Mouse (Mus musculus) stomach, embryonic 14.5 days (tissue): ENCODE measurements around the gene Cmtm3. TPM values are rescaled to one million over a fixed set of nuclear protein-coding genes. Genes with fewer than 3 reads are reported as not detected.

Experiments used
- ATAC-seq: fragments of 200-750 bp; cut with Nextera tagmentation; 2 replicates; pipeline ENCODE4 v1.8.0; 2017; ENCODE audit warnings: low read depth, moderate TSS enrichment; ENCODE audit not compliant: insufficient number of reproducible peaks, insufficient read depth, low FRiP score
- H3K27ac ChIP-seq: fragments of 300-500 bp; sonication (generic); 2 replicates; pipeline ENCODE4 v1.5.1; 2014; ENCODE audit warnings: mild to moderate bottlenecking, low read length, moderate library complexity, mixed read lengths
- H3K27me3 ChIP-seq: fragments of 300-500 bp; sonication (generic); 2 replicates; pipeline ENCODE4 v1.6.1; 2014; ENCODE audit warnings: low read length, control low read depth, mixed read lengths; ENCODE audit not compliant: control insufficient read depth, insufficient read depth
- H3K36me3 ChIP-seq: fragments of 300-500 bp; sonication (generic); 2 replicates; pipeline ENCODE4 v1.6.1; 2014; ENCODE audit warnings: mild to moderate bottlenecking, control low read depth, low read length, moderate library complexity, mixed read lengths; ENCODE audit not compliant: control insufficient read depth, insufficient read depth
- H3K4me1 ChIP-seq: fragments of 300-500 bp; sonication (generic); 2 replicates; pipeline ENCODE4 v1.6.1; 2014; ENCODE audit warnings: low read length, control low read depth, mixed read lengths; ENCODE audit not compliant: control insufficient read depth, insufficient read depth
- H3K4me2 ChIP-seq: fragments of 300-500 bp; sonication (generic); replicated peaks from 2 replicates; pipeline ENCODE4 v1.6.1; 2014; ENCODE audit warnings: low read depth, low read length, control low read depth
- H3K4me3 ChIP-seq: fragments of 300-500 bp; sonication (generic); 2 replicates; pipeline ENCODE4 v1.5.1; 2014; ENCODE audit warnings: low read depth, low read length, control low read depth
- H3K9ac ChIP-seq: fragments of 300-500 bp; sonication (generic); replicated peaks from 2 replicates; pipeline ENCODE4 v1.6.1; 2014; ENCODE audit warnings: low read depth, mild to moderate bottlenecking, control low read depth, low read length, moderate library complexity, mixed read lengths
- H3K9me3 ChIP-seq: fragments of 300-500 bp; sonication (generic); 2 replicates; pipeline ENCODE4 v1.6.1; 2016; ENCODE audit warnings: low read depth, low read length, control low read depth; ENCODE audit not compliant: control insufficient read depth
- WGBS: fragments of 180-500 bp; shearing (Covaris S2); extraction: QIAGEN DNeasy Blood & Tissue Kit; methylation state at CpG from one replicate; pipeline ENCODE4 v1.1.7; 2014; 5-methylcytosine and 5-hydroxymethylcytosine counted together
- polyA plus RNA-seq: library from polyadenylated mRNA; unstranded; fragments of >200 nt; fragmentation: Nextera tagmentation; extraction: Ambion mirVana; gene quantifications from 2 replicates; pipeline ENCODE4 v1.2.1, GENCODE M21; 2014

Cmtm3 gene
- polyA plus RNA-seq, 1 experiment from 2014 or later = 155 TPM

DNA sequence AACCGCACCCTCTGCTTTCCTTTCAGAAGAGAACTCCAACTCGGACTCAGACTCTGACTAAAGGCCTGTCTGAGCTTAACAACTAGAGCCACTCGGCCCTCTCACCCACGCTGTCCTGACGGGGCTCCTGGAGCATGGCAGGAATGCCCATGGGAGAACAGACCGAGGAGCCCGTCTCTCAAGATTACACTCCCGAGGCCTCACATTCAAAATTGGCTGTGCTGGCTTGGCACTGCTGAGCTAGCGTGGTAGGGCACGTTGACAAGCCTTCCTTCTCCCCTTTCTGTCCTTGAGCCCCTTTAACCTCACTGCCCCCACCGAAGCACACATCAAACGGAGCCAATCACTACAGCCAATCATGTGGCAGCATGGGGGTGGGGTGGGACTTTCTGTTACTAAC lies 7.5 kb downstream of the Cmtm3 start:
- 0 out of 2 replicates have a peak, but pooled peaks cover 3% of the 10 kb centered on the region for H3K4me1 ChIP-seq
- ATAC-seq = no peak

DNA sequence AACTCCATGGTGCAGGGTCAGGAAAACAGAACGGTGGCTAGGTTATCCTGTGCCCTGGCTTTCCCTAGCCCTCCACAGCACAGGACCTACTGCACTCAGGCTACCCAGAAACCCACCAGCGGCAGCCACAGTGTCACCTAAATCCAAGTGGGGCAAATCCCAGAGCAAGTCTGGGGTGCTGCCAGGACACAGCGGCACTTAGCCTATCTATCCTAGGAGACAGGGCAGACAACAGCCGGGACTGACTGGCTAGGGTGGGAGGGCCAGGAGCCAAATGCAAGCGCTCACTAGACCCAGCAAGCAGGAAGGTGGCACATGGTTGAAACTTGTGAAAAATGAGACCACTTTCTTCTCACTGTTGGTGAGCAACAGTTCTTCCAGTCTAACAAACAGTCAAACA lies 9.8 kb downstream of the Cmtm3 start:
- H3K4me1 ChIP-seq = no peaks in the 10 kb centered on the region
- peaks cover 21% of the 10 kb centered on the region for H3K36me3 ChIP-seq
- no peak for ATAC-seq
- no peak overlapping the region for H3K4me3 ChIP-seq
- H3K9me3 ChIP-seq = no peaks in the 10 kb centered on the region
- H3K4me2 ChIP-seq = no peak overlapping the region
- no peaks in the 10 kb centered on the region for H3K27me3 ChIP-seq
- WGBS = 77% methylated on average over 5 of the region's 5 CpGs
- no peak overlapping the region for H3K9ac ChIP-seq
- no peak overlapping the region for H3K27ac ChIP-seq

More for the DNA sequence above, 7.5 kb downstream of the Cmtm3 start:
- Histone ChIP-seq H3K9me3 (no peaks in the 10 kb centered on the region), H3K27me3 (no peaks in the 10 kb centered on the region), H3K4me2 (no peak overlapping the region), H3K27ac (no peak overlapping the region), H3K9ac (no peak overlapping the region), H3K4me3 (no peak overlapping the region), H3K36me3 (peaks cover 21% of the 10 kb centered on the region)
- WGBS = 56% methylated on average over 12 of the region's 12 CpGs

DNA sequence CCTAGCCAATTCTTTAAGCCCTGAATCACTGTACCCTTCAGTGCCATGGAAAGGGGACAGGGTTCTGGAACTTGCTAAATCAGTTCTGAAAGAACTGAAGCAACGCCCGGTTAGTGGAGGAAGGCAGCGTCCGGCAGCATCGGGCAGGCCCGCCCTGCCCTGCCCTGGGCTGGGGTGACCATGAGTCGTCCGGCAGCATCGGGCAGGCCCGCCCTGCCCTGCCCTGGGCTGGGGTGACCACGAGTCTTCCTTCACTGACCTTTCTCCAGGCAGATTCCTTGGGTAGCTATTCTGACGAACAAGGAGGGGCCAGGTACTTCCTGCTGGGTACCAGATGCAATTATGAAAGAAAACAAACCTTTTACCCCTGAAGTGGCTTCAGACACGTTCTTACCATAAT lies 10.8 kb downstream of the Cmtm3 start:
- WGBS = 75% methylated on average over 13 of the region's 13 CpGs
- Histone ChIP-seq H3K9ac (no peak overlapping the region), H3K27ac (no peak overlapping the region), H3K36me3 (peaks cover 30% of the 10 kb centered on the region), H3K4me3 (no peak overlapping the region), H3K9me3 (no peaks in the 10 kb centered on the region), H3K27me3 (no peaks in the 10 kb centered on the region), H3K4me2 (no peak overlapping the region), H3K4me1 (no peaks in the 10 kb centered on the region)
- no peak for ATAC-seq

DNA sequence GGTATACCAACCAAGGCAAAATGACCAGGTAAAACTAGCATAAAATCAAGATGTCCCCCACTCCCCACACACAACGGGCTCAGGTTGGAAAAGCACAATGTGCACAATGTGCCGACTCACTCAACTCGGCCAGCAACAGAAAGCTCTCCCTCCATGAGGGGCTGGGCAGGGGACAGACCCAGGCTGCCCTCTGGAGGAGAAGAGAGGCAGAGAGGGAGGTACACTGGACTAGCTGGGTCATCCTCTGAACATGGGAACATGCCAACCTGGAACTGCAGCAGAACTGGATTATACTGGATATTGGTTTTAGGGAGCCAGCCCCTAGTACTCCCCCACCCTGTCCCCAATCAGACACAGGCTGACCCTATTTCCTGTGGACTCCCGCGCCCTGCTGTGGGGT lies 14.0 kb downstream of the Cmtm3 start:
- peak; percentile 14; the same call in 1 of the 2 replicates for ATAC-seq
- no peak overlapping the region for H3K4me3 ChIP-seq
- H3K9me3 ChIP-seq = no peaks in the 10 kb centered on the region
- H3K4me1 ChIP-seq = no peaks in the 10 kb centered on the region
- WGBS = 59% methylated on average over 5 of the region's 5 CpGs
- no peak overlapping the region for H3K4me2 ChIP-seq
- H3K27me3 ChIP-seq = no peaks in the 10 kb centered on the region
- peaks cover 18% of the 10 kb centered on the region; the same call in 1 of the 2 replicates for H3K36me3 ChIP-seq
- H3K9ac ChIP-seq = no peak overlapping the region
- H3K27ac ChIP-seq = no peak overlapping the region

DNA sequence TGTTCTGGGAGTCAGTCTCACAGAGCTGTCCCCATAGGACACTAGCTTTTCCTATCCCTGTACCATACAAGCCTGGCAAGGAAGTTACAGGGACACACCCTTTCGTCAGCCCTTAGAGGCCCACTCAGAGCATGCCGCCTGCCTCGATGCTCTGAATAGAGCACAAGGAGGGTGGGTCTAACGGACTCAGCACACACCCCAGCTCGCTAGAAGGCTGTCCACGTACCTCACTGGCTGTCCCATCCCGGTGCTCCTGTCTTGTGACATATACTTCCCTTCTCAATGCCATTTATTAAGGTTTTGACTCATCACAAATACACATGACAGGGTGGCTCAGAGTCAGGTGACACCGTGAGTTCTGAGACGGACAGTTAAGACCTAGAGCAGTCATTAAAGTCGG lies 15.3 kb downstream of the Cmtm3 start:
- H3K4me2 ChIP-seq = no peak overlapping the region
- no peak overlapping the region for H3K27ac ChIP-seq
- no peak overlapping the region for H3K9ac ChIP-seq
- no peaks in the 10 kb centered on the region for H3K27me3 ChIP-seq
- no peak overlapping the region for H3K4me3 ChIP-seq
- no peaks in the 10 kb centered on the region for H3K4me1 ChIP-seq
- WGBS = 90% methylated on average over 10 of the region's 10 CpGs
- peaks cover 18% of the 10 kb centered on the region; the same call in 1 of the 2 replicates for H3K36me3 ChIP-seq
- H3K9me3 ChIP-seq = no peaks in the 10 kb centered on the region
- ATAC-seq = no peak

DNA sequence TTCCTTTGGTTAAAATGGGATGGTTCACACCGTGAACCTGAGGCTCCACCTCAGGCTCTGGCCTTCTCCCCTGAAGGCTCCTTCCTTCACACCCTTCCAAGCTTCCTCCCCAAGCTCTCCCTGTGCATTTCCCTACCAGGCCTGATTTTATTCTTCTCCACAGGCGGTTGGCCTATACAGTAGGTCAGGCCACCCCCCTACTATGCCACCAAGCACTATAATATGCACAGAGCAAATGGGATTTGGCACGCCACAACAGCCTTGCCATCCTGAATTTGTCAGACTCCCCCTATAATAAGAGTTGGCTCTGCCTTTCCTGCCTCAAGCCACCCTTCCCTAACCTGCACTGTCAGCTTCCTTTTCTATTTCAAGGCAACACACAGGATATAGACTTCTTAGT lies 19.4 kb downstream of the Cmtm3 start:
- WGBS = 79% methylated on average over 3 of the region's 3 CpGs
- H3K4me3 ChIP-seq = no peak overlapping the region
- ATAC-seq = no peak
- no peak overlapping the region for H3K9ac ChIP-seq
- no peak overlapping the region for H3K4me2 ChIP-seq
- H3K27ac ChIP-seq = no peak overlapping the region
- no peaks in the 10 kb centered on the region for H3K27me3 ChIP-seq
- peaks cover 18% of the 10 kb centered on the region; the same call in 1 of the 2 replicates for H3K36me3 ChIP-seq
- H3K9me3 ChIP-seq = no peaks in the 10 kb centered on the region
- no peaks in the 10 kb centered on the region for H3K4me1 ChIP-seq

DNA sequence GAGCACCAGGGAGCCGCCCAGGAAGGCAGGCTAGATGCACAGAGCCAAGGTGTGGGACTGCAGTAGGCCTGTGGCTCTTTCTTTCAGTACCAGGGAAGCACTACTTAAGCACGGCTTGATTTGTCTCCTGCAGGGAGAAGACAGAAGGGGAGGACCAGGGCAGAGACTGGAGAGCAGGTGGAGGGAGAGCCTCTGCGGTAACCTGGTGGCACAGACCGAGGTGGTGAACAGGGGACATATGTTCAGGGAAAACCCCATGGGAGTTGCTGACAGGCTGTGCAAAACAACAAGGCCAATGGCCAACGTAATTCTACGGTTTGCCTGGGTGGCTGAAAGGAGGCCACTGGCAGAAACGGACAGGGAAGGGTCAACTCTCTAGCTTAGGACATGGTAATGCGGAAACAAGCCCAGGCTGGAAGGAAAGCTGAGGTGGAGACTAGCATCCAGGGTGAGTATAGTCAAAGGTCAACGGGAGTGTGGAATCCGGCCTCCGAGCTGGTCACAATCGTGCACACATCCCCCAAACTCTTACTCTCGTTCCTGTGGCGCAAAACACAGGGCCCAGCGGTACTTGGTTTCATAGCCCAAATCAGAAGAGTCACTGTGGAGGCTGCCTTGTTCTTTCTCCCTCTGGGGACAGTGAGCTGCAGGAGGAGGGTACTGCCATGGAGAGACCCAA lies 20.7 kb downstream of the Cmtm3 start:
- 76% methylated on average over 15 of the region's 15 CpGs for WGBS
- Histone ChIP-seq H3K9ac (no peak overlapping the region), H3K36me3 (peaks cover 8% of the 10 kb centered on the region; the same call in 1 of the 2 replicates), H3K4me2 (no peak overlapping the region), H3K27me3 (no peaks in the 10 kb centered on the region), H3K9me3 (no peaks in the 10 kb centered on the region), H3K4me1 (no peaks in the 10 kb centered on the region), H3K27ac (no peak overlapping the region), H3K4me3 (no peak overlapping the region)
- ATAC-seq = no peak

DNA sequence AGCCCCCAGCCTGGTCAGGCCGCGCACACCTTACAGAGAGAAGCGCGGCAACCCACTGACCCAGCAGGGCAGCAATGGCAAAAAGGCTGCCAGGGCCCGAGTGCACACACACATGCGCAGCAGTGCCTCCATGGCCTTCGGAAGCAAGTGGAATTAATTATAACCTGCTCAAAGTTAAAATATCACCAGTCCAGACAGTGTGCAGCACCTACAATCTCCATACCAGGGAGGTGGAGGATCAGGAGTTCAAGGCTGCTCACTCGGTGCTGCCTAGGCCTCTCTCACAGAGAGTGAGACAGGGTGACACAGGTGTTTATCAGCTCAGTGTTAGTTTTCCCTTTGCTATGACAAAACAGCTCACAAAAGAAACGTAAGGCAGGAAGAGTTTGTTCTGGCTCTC lies 26.5 kb downstream of the Cmtm3 start:
- H3K4me2 ChIP-seq = no peak overlapping the region
- H3K36me3 ChIP-seq = no peaks in the 10 kb centered on the region
- ATAC-seq = no peak
- no peaks in the 10 kb centered on the region for H3K27me3 ChIP-seq
- no peak overlapping the region for H3K27ac ChIP-seq
- 88% methylated on average over 9 of the region's 9 CpGs for WGBS
- no peaks in the 10 kb centered on the region for H3K9me3 ChIP-seq
- peaks cover 3% of the 10 kb centered on the region for H3K4me1 ChIP-seq
- no peak overlapping the region for H3K9ac ChIP-seq
- H3K4me3 ChIP-seq = no peak overlapping the region

DNA sequence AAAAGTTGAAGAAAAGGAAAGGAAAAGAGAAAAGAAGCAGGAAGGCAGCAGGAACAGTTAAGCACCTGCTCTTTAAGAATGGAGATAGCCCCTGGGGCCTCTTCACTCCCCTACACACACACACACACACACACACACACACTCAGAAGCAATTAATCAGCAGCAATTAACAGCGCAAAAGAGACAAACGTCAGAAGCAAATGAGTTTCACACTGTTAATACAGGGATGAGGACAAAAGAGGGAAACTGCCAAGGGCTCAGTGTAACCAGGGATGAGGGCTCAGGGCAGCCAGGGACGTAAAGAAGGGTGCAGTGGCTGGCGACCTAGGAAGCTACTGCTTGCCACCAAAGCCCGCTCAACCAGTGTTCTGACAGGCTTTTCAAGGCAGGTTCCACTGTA lies 28.2 kb downstream of the Cmtm3 start:
- Histone ChIP-seq H3K27ac (no peak overlapping the region), H3K9me3 (no peaks in the 10 kb centered on the region), H3K36me3 (no peaks in the 10 kb centered on the region), H3K9ac (no peak overlapping the region), H3K4me1 (peaks cover 3% of the 10 kb centered on the region), H3K4me3 (no peak overlapping the region), H3K4me2 (no peak overlapping the region), H3K27me3 (no peaks in the 10 kb centered on the region)
- no peak for ATAC-seq
- WGBS = 49% methylated on average over 5 of the region's 5 CpGs
